In genomic region chr8:79083461-79084358, GRCm38 (mm10) we compare ENCODE assay signal across 10 mouse cellular contexts. TPM values are rescaled to one million over a fixed set of nuclear protein-coding genes. Genes with fewer than 3 reads are reported as not detected.
DNase-seq lines count a peak whose midpoint lies in the region; ATAC-seq and TF ChIP-seq lines count a peak whose summit lies in the region.
"Had no signal": no experiment of that assay in that cellular context is flagged by ENCODE, and none has a peak within 500 bp of the region (broad histone marks: within the 10 kb centered on the region; RNA-seq: fewer than 3 reads in every experiment).

No protein-coding gene starts in this region.

- no peak overlapping the region for H3K4me2 ChIP-seq in hindbrain, embryonic 16.5 days (ENCODE audit: low read length)

- no peaks in the 10 kb centered on the region for H3K9me3 ChIP-seq in hindbrain, embryonic 16.5 days (ENCODE audit: control insufficient read depth, low read length)
- H3K9me3 ChIP-seq in hindbrain, embryonic 10.5 days: no peaks in the 10 kb centered on the region
- H3K9me3 ChIP-seq: G1E had no signal

- H3K36me3 ChIP-seq in hindbrain, embryonic 16.5 days (ENCODE audit: control insufficient read depth, insufficient read depth, low read length): no peaks in the 10 kb centered on the region
- H3K36me3 ChIP-seq in hindbrain, embryonic 10.5 days: peaks cover 88% of the 10 kb centered on the region

- H3K4me3 ChIP-seq in hindbrain, embryonic 16.5 days (ENCODE audit: low read length): no peak overlapping the region
- no peak overlapping the region for H3K4me3 ChIP-seq in hindbrain, embryonic 10.5 days
- no peak overlapping the region for H3K4me3 ChIP-seq in cerebellum, adult 2 months (replicated peaks; ENCODE audit: insufficient read depth, low read depth, low read length)

- ATAC-seq in hindbrain, embryonic 16.5 days: no peak

- peak overlapping the region; percentile 21; the same call in 1 of the 2 replicates for H3K27ac ChIP-seq in hindbrain, embryonic 16.5 days (ENCODE audit: low read depth, low read length)
- no peak overlapping the region for H3K27ac ChIP-seq in hindbrain, embryonic 10.5 days
- no peak overlapping the region for H3K27ac ChIP-seq in cerebellum, adult 2 months (ENCODE audit: insufficient read depth, low read length)

- no peak for TF ChIP-seq CTCF in cerebellum, adult 2 months (IDR thresholded peaks at IDR 0.05; ENCODE audit: borderline replicate concordance, insufficient read depth, low read depth, low read length)

- no peak overlapping the region for H3K9ac ChIP-seq in hindbrain, embryonic 16.5 days (ENCODE audit: low read depth, low read length)

- H3K27me3 ChIP-seq in hindbrain, embryonic 16.5 days (replicated peaks; ENCODE audit: control insufficient read depth, insufficient read depth, low read length): no peaks in the 10 kb centered on the region
- no peaks in the 10 kb centered on the region for H3K27me3 ChIP-seq in hindbrain, embryonic 10.5 days (ENCODE audit: insufficient read depth, poor library complexity, severe bottlenecking)
- H3K27me3 ChIP-seq in cerebellum, adult 2 months (ENCODE audit: control insufficient read depth, insufficient read depth, low read length): no peaks in the 10 kb centered on the region

- H3K4me1 ChIP-seq in hindbrain, embryonic 16.5 days (ENCODE audit: control insufficient read depth, insufficient read depth, low read depth, low read length): peaks cover 20% of the 10 kb centered on the region
- peaks cover 20% of the 10 kb centered on the region for H3K4me1 ChIP-seq in hindbrain, embryonic 10.5 days (replicated peaks)
- peaks cover 7% of the 10 kb centered on the region; the same call in 1 of the 2 replicates for H3K4me1 ChIP-seq in cerebellum, adult 2 months (ENCODE audit: control insufficient read depth, insufficient read depth, low read length)

- no peak for DNase-seq in hindbrain, embryonic 10.5 days (ENCODE audit: low spot score)
- peak; percentile 52 for DNase-seq in MN1 (ENCODE audit: low spot score)
- DNase-seq in adrenal gland, postnatal 25 days: peak; percentile 80
- DNase-seq in kidney, postnatal 10 days: peak; percentile 82
- DNase-seq in B cell, adult 2 months: no peak
- DNase-seq in cerebellum, adult 11 months: no peak
- no peak for DNase-seq in cerebellum, adult 2 months
- DNase-seq: layer of hippocampus, postnatal 36 days had no signal

- 68% methylated on average over 18 of the region's 18 CpGs for WGBS in hindbrain, embryonic 16.5 days
- WGBS in hindbrain, embryonic 10.5 days: 92% methylated on average over 18 of the region's 18 CpGs
- 68% methylated on average over 18 of the region's 18 CpGs for WGBS in cerebellum, adult 2 months

- no peak for TF ChIP-seq POLR2A in cerebellum, adult 2 months (IDR thresholded peaks at IDR 0.05; ENCODE audit: borderline replicate concordance, insufficient read depth, low read length)

RNA-seq across cellular contexts. Expression of gene Zfp827, which starts 55.5 kb away (rescaled TPM):
- polyA plus RNA-seq in hindbrain, embryonic 16.5 days (2015; fragmentation: Nextera tagmentation; extraction: Ambion mirVana): 9.2 and 10.1 TPM in 2 replicates
- 4.7 and 6.2 TPM in 2 replicates for polyA plus RNA-seq in hindbrain, embryonic 10.5 days (2016; fragmentation: Nextera tagmentation; extraction: Ambion mirVana)
- 15.1 and 15.4 TPM in 2 replicates for total RNA-seq in adrenal gland, postnatal 25 days (2021)
- 24.7 and 27.8 TPM in 2 replicates for polyA plus RNA-seq in cerebellum, adult 2 months (2012; rRNA removed)

Comparison
In these comparisons a context has a peak if more than half of its experiments do, and no peak if none do; other contexts are left out.
1. DNase-seq: peak in MN1 (single experiment), adrenal gland, postnatal 25 days (single experiment) and kidney, postnatal 10 days (single experiment); none in hindbrain, embryonic 10.5 days (single experiment), B cell, adult 2 months (0 of 2), cerebellum, adult 11 months (single experiment) and cerebellum, adult 2 months (0 of 2).